Mouse (Mus musculus) heart, embryonic 13.5 days (tissue): ENCODE measurements around the gene Tenm4. TPM values are rescaled to one million over a fixed set of nuclear protein-coding genes. Genes with fewer than 3 reads are reported as not detected.

Experiments
- ATAC-seq: fragments of 200-750 bp; cut with Nextera tagmentation; 2 replicates; pipeline ENCODE4 v1.8.0; 2017; ENCODE audit warnings: moderate TSS enrichment; ENCODE audit not compliant: insufficient number of reproducible peaks, low FRiP score, low TSS enrichment; ENCODE audit errors: extremely low read depth
- H3K27ac ChIP-seq: fragments of 300-500 bp; sonication (generic); replicated peaks from 2 replicates; pipeline ENCODE4 v1.5.1; 2015; ENCODE audit warnings: moderate library complexity, mild to moderate bottlenecking, inconsistent platforms
- H3K27me3 ChIP-seq: fragments of 300-500 bp; sonication (generic); replicated peaks from 2 replicates; pipeline ENCODE4 v1.6.1; 2015; ENCODE audit warnings: mild to moderate bottlenecking, inconsistent platforms
- H3K36me3 ChIP-seq: fragments of 300-500 bp; sonication (generic); 2 replicates; pipeline ENCODE4 v1.6.1; 2015; ENCODE audit warnings: mild to moderate bottlenecking, inconsistent platforms
- H3K4me1 ChIP-seq: fragments of 300-500 bp; sonication (generic); 2 replicates; pipeline ENCODE4 v1.6.1; 2015; ENCODE audit warnings: inconsistent platforms
- H3K4me2 ChIP-seq: fragments of 300-500 bp; sonication (generic); 2 replicates; pipeline ENCODE4 v1.6.1; 2015; ENCODE audit warnings: inconsistent platforms, mild to moderate bottlenecking, moderate library complexity
- H3K4me3 ChIP-seq: fragments of 300-500 bp; sonication (generic); 2 replicates; pipeline ENCODE4 v1.5.1; 2015; ENCODE audit warnings: moderate library complexity, mild to moderate bottlenecking, inconsistent platforms
- H3K9ac ChIP-seq: fragments of 300-500 bp; sonication (generic); 2 replicates; pipeline ENCODE4 v1.6.1; 2015; ENCODE audit warnings: inconsistent platforms, mild to moderate bottlenecking, moderate library complexity
- H3K9me3 ChIP-seq: fragments of 300-500 bp; sonication (generic); 2 replicates; pipeline ENCODE4 v1.6.1; 2016; ENCODE audit warnings: inconsistent platforms
- WGBS: fragments of 180-500 bp; shearing (Covaris S2); methylation state at CpG from one replicate; pipeline ENCODE4 v1.1.7; 2015; ENCODE audit warnings: mixed read lengths; 5-methylcytosine and 5-hydroxymethylcytosine counted together
- polyA plus RNA-seq: library from polyadenylated mRNA; unstranded; fragments of >200 nt; fragmentation: Nextera tagmentation; extraction: Ambion mirVana; gene quantifications from 2 replicates; pipeline ENCODE4 v1.2.1, GENCODE M21; 2015

Gene Tenm4
- polyA plus RNA-seq, 1 experiment from 2014 or later, result 10.5 TPM

DNA sequence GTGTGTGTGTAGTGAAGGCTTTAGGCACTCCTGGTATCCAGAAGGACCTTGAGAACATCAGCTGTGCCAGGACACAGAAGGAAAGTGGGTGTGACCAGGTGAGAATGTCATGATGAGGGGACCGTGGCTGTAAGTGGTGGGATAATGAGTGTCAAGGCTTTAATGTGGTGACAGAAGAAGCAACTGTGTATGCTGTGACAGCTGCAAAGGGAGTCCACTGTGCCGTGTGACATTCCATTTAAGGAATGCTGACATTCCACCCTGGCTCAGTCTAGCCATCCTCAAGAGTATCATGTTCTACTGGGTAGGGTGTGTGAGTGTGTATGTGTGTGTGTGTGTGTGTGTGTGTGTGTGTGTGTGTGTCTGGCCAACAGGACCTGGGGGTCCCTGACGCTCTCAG lies 130.8 kb downstream of the Tenm4 start:
- H3K9me3 ChIP-seq, result no peaks in the 10 kb centered on the region
- ATAC-seq, result no peak
- H3K4me1 ChIP-seq, result peaks cover 36% of the 10 kb centered on the region
- no peak overlapping the region for H3K4me3 ChIP-seq
- H3K9ac ChIP-seq, result no peak overlapping the region
- no peaks in the 10 kb centered on the region for H3K27me3 ChIP-seq
- H3K4me2 ChIP-seq, result no peak overlapping the region
- no peaks in the 10 kb centered on the region for H3K36me3 ChIP-seq
- WGBS, result 47% methylated on average over 3 of the region's 3 CpGs
- H3K27ac ChIP-seq, result no peak overlapping the region

DNA sequence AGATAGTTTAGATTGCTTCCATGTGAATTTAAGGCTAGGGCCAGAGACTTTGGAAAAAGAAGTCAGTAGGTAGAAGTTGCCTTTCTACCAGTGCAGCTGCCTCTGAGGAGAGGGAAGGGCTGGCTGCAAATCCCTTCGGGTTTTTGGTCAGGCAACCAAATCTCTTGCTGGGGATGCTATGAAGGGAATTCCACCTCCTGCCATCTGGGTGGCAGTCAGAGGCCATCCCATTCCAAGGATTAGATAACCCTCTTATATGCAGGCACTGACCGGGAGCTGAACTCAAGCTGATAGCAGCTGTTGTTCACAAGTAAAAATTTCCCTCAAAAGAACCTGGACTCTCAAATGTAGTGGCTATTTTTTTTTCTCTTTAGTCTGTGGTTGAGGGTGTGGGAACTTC lies 132.9 kb downstream of the Tenm4 start:
- no peak for ATAC-seq
- Histone ChIP-seq H3K9ac (no peak overlapping the region), H3K4me3 (no peak overlapping the region), H3K36me3 (no peaks in the 10 kb centered on the region), H3K9me3 (no peaks in the 10 kb centered on the region), H3K4me1 (peaks cover 36% of the 10 kb centered on the region), H3K27ac (no peak overlapping the region), H3K27me3 (no peaks in the 10 kb centered on the region), H3K4me2 (no peak overlapping the region)
- 8% methylated on average over 2 of the region's 2 CpGs for WGBS

DNA sequence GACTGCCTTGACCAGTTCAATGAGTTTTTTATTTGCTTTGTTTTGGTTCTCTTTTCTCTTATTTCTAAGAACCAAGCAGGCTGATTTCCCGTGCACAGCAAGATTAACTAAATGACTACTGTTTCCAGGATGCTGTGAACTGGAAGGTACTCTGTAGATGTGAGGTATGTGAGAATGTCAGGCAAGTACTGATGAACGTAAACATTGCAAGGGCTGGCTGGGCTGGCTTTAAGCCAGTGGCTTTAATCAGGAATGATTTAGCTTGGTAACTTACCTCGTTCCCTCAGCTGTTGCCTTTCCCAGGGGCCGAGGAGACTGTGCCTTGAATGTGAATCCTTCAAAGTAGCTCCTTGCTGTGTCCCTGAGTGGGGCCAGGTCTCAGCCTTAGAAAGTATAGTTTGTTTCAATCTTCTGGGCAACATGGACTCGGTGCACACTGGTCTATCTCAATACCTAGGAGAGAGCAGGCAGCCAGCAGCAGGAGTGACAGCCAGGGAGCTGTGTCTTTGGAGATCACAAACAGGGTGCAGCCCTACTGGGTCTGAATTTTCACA lies 134.4 kb downstream of the Tenm4 start:
- peaks cover 39% of the 10 kb centered on the region for H3K4me1 ChIP-seq
- no peaks in the 10 kb centered on the region for H3K9me3 ChIP-seq
- no peaks in the 10 kb centered on the region for H3K27me3 ChIP-seq
- H3K36me3 ChIP-seq, result no peaks in the 10 kb centered on the region
- H3K27ac ChIP-seq, result no peak overlapping the region
- H3K9ac ChIP-seq, result no peak overlapping the region
- ATAC-seq, result no peak
- no peak overlapping the region for H3K4me2 ChIP-seq
- WGBS, result 43% methylated on average over 5 of the region's 5 CpGs
- no peak overlapping the region for H3K4me3 ChIP-seq

DNA sequence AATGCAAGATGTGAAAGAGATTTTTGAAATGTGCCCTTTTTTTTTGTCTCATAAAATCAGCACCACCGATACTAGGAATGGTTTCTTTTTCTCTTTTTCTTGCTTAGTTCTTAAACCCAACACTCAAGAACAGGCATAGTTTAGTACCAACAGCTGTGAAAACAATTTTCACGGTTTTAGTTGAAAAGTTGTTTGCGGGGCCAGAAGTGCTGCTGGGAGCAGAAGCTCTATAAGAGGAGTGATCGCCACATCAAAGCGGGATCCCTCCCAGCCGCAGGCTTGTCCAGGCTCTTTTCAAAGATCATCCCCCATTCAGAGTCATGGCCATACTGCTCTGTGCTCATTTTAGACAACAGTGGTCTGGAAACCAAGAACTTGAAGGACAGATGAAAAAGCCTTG lies 137.1 kb downstream of the Tenm4 start:
- H3K27me3 ChIP-seq, result no peaks in the 10 kb centered on the region
- ATAC-seq, result no peak
- no peak overlapping the region for H3K4me2 ChIP-seq
- H3K4me3 ChIP-seq, result no peak overlapping the region
- H3K9ac ChIP-seq, result no peak overlapping the region
- WGBS, result 77% methylated on average over 6 of the region's 6 CpGs
- peaks cover 27% of the 10 kb centered on the region for H3K4me1 ChIP-seq
- H3K27ac ChIP-seq, result no peak overlapping the region
- no peaks in the 10 kb centered on the region for H3K9me3 ChIP-seq
- no peaks in the 10 kb centered on the region for H3K36me3 ChIP-seq

DNA sequence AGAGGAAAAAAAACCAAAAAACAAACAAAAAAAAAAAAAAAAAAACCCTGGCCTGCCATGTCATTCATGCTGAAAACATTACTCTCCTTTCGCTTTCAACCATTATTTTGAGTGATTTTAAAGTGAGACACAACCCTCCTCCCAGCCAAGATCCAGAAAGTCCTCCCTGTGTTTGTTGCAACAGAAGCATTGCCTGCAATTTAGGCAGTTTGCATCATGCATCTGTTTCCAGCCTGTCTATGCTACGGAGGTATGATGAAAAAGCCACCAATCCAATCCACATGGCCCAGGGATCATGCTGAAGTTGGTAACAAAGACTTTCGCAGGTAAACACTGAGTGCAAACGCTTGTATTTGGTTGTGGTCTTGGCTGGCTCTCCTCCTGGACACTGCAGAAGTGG lies 158.3 kb downstream of the Tenm4 start:
- Histone ChIP-seq H3K27me3 (no peaks in the 10 kb centered on the region), H3K27ac (no peak overlapping the region), H3K36me3 (peaks cover 6% of the 10 kb centered on the region), H3K9ac (no peak overlapping the region), H3K9me3 (peaks cover 6% of the 10 kb centered on the region), H3K4me2 (no peak overlapping the region), H3K4me3 (no peak overlapping the region), H3K4me1 (no peaks in the 10 kb centered on the region)
- WGBS, result 79% methylated on average over 4 of the region's 4 CpGs
- no peak for ATAC-seq

DNA sequence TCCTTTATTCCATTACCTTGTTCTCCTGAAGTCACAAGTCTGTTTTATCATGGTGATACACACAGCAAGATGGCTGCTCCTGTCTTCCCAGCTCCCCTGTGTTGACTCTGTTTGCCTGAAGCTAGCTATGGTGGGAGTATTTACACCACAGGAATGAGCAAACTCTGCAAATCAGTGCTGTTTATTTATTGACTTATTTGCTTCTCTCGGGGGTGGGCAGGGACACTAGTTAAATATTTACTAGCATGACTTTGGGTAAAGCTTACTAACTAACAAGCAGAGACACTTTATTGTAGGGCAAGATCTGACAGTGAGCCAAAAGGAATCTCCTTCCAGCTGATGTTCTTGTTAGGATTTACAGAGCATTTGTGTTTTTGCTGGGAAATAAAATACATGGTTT lies 160.1 kb downstream of the Tenm4 start:
- no peak overlapping the region for H3K4me3 ChIP-seq
- WGBS, result 72% methylated on average over 1 of the region's 1 CpGs
- H3K9ac ChIP-seq, result no peak overlapping the region
- no peaks in the 10 kb centered on the region for H3K4me1 ChIP-seq
- no peaks in the 10 kb centered on the region for H3K27me3 ChIP-seq
- no peak for ATAC-seq
- no peak overlapping the region for H3K27ac ChIP-seq
- H3K9me3 ChIP-seq, result no peaks in the 10 kb centered on the region
- no peak overlapping the region for H3K4me2 ChIP-seq
- no peaks in the 10 kb centered on the region for H3K36me3 ChIP-seq

DNA sequence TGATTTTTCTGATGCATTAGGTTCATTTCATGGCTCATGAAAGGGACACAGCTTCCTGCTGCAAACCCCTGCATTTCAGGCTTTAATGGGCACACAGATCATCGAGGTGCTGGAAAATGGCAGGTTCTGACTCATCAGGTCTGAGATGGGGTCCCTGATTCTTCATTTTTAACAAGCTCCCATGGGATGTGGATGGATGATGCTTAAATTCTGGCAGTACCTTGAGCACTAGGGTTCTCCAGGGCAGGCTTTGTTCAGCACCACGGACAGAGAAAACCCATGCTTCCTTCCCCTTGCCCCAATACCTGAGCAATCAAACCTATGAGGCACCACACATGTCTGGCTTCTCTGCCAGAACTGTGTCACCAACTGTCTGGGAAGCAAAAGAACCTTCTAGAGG lies 163.3 kb downstream of the Tenm4 start:
- no peak for ATAC-seq
- Histone ChIP-seq H3K27ac (no peak overlapping the region), H3K9me3 (no peaks in the 10 kb centered on the region), H3K9ac (no peak overlapping the region), H3K27me3 (no peaks in the 10 kb centered on the region), H3K4me1 (no peaks in the 10 kb centered on the region), H3K4me3 (no peak overlapping the region), H3K4me2 (no peak overlapping the region), H3K36me3 (no peaks in the 10 kb centered on the region)
- 24% methylated on average over 2 of the region's 2 CpGs for WGBS

DNA sequence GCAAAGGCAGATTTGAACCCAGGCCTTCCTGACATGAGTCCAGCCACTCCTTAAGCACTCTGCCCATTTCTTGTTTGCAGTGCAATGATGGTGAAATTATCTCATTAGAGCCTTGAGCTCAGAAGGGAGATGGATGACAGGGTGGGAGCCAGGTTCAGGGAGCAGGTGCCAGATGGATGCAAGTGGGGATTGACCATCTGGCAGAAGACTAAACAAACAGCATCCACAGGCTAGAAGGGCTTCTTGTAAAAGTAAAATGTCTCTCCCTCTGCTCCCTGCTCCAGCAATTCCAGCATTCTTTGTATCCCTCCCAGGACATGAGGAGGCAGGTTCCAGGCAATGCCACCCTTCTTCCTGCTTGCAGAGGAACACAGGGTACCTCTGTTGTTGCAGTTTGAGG lies 165.3 kb downstream of the Tenm4 start:
- H3K4me1 ChIP-seq, result no peaks in the 10 kb centered on the region
- no peak overlapping the region for H3K9ac ChIP-seq
- no peak for ATAC-seq

DNA sequence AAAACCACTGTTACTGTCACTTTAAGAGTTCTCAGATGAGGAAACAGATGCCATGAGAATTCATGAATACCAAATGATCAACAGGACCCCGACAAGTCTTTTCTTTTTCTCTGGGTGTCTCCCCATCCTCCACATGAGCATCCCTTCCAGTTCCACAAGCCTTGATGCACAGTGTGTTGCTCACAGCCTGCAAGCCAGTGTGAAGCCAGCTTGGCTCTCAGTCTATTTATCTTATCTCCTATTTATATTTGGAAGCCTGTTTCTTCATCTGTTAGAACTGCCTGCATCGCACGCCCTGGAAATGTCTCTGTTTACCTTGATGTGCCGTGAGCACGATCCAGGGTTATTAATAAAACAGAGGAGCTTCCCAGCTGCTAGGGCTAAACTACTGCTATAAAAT lies 169.8 kb downstream of the Tenm4 start:
- Histone ChIP-seq H3K4me2 (no peak overlapping the region), H3K4me1 (no peaks in the 10 kb centered on the region), H3K4me3 (no peak overlapping the region), H3K9ac (no peak overlapping the region), H3K27me3 (peaks cover 5% of the 10 kb centered on the region; the same call in 1 of the 2 replicates), H3K9me3 (no peaks in the 10 kb centered on the region), H3K27ac (no peak overlapping the region), H3K36me3 (no peaks in the 10 kb centered on the region)
- ATAC-seq, result no peak
- WGBS, result 48% methylated on average over 5 of the region's 5 CpGs

More for the DNA sequence above, 165.3 kb downstream of the Tenm4 start:
- no peaks in the 10 kb centered on the region for H3K36me3 ChIP-seq
- H3K4me2 ChIP-seq, result no peak overlapping the region
- H3K27me3 ChIP-seq, result peaks cover 5% of the 10 kb centered on the region; the same call in 1 of the 2 replicates
- no peak overlapping the region for H3K27ac ChIP-seq
- no peak overlapping the region for H3K4me3 ChIP-seq
- no peaks in the 10 kb centered on the region for H3K9me3 ChIP-seq

DNA sequence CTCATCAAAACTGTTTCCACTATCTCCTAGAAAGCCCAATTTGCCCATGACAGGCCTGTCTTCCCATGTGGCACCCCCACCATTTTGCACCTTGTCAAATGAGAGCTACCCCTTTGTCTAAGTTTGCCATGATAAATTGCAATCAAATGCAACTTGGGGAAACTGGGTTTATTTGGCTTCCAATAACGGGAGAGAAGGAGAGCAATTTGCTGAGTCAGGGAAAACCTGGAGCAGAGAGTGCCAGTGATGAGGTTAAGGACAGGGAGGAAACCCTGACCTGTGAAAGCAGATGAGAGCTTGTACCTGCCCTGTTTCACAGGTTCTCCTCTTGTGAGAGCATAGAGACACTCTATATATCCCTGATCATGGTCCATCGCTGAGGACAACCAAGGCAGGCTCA lies 170.4 kb downstream of the Tenm4 start:
- Histone ChIP-seq H3K9ac (no peak overlapping the region), H3K36me3 (no peaks in the 10 kb centered on the region), H3K27me3 (peaks cover 5% of the 10 kb centered on the region; the same call in 1 of the 2 replicates), H3K27ac (no peak overlapping the region), H3K4me3 (no peak overlapping the region), H3K4me2 (no peak overlapping the region), H3K4me1 (no peaks in the 10 kb centered on the region), H3K9me3 (no peaks in the 10 kb centered on the region)
- no peak for ATAC-seq
- 76% methylated on average over 2 of the region's 2 CpGs for whole genome bisulfite sequencing

DNA sequence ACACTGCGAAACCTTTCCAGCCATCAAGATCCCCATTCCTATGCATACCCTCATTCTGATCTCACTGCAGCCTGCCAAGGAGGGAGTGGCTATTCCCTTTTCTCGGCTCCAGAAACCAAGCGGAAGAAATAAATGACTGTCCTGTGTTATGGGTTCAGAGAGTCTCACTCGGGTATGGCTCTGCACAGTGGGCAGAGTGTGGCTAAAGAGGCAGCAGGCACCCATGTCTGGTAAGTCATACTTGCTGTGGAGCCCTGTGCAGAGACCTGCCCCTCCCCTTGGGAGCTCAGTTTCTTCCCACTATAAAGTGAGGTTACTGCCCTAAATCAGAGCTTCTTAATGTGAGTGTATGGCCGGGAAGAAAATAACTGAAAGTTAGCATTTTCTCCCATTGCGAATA lies 171.9 kb downstream of the Tenm4 start:
- no peaks in the 10 kb centered on the region for H3K36me3 ChIP-seq
- no peak overlapping the region for H3K27ac ChIP-seq
- 75% methylated on average over 6 of the region's 6 CpGs for WGBS
- no peaks in the 10 kb centered on the region for H3K4me1 ChIP-seq
- no peak for ATAC-seq
- no peak overlapping the region for H3K4me2 ChIP-seq
- H3K9me3 ChIP-seq, result no peaks in the 10 kb centered on the region
- no peak overlapping the region for H3K4me3 ChIP-seq
- no peak overlapping the region for H3K9ac ChIP-seq
- H3K27me3 ChIP-seq, result peaks cover 5% of the 10 kb centered on the region; the same call in 1 of the 2 replicates

DNA sequence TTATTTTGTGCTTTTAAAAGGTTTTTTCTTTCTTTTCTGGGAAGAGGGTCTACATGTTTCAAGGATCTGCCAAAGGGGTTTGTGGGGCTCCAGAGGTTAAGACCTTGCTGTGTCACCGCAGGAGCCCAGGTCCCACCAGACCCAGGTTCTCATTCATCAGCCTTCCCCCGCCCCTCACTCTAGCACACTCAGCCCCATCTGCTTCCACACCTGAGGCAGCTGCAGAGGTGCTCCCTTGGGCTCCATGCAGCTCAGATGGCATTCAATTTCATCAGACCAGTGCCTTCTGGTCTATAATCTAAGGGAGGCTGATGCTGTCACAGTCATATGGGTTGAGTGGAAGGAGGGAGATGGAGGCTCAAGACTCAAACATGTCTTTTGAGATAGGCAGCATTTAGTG lies 172.6 kb downstream of the Tenm4 start:
- ATAC-seq, result no peak
- 86% methylated on average over 2 of the region's 2 CpGs for WGBS

More for the DNA sequence above, 172.6 kb downstream of the Tenm4 start:
- H3K27ac ChIP-seq, result no peak overlapping the region
- no peaks in the 10 kb centered on the region for H3K9me3 ChIP-seq
- no peaks in the 10 kb centered on the region for H3K4me1 ChIP-seq
- H3K27me3 ChIP-seq, result peaks cover 5% of the 10 kb centered on the region; the same call in 1 of the 2 replicates
- H3K4me3 ChIP-seq, result no peak overlapping the region
- no peak overlapping the region for H3K4me2 ChIP-seq
- H3K9ac ChIP-seq, result no peak overlapping the region
- no peaks in the 10 kb centered on the region for H3K36me3 ChIP-seq
